ENCODE assay signal across 7 mouse cellular contexts in the genomic region with DNA sequence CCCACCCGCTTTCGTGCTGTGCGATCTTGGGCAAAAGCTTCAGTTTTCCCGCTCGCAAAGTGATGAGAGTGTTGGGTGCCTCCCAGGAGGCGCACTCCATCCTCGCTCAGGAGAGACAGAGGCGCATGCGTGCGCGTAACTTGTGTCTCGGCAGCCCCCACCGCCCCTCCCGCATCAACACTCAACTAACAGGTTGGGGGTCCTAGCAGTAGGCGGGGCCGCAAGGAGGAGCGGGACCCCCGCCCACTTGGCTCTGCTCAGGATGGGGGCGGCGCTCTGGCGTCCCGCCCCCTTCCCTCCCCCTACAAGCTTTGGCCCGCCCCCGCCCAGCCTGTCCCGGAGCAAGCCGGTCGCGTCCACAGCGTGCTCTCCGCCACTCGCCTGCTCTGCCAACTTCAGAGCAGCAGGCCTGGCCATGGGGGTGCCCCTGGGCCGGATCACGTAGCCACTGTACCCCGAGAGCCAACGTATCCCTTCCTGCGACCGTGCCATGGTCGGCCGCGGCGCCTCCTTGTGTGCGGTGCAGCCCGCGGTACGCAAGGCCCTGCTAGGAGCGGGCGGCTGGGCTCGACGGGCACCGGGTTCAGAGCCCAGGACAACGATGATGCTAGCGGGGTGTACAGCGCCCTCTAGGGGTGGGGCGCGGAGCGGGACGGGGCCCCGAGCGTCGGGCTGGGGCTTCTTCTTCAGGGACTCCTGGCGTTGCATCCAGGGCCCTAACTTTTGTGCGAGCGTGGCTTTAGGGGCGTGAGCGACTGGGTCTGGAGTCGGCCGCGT. TPM values are rescaled to one million over a fixed set of nuclear protein-coding genes. Genes with fewer than 3 reads are reported as not detected.
A peak's percentile ranks its signal among the peaks of the same experiment; 100 is the strongest.
DNase-seq lines count a peak whose midpoint lies in the region; ATAC-seq and TF ChIP-seq lines count a peak whose summit lies in the region.

A gene (plus strand): TSS at position 334 of the 777 bp plus-strand sequence.

- peak in 1 of 3 experiments; percentile 74; a peak in 2 of 6 replicates for TF ChIP-seq CTCF in MEL (IDR thresholded peaks at IDR 0.05 in 2 of 3, conservative IDR thresholded peaks at IDR 0.05 in 1 of 3; ENCODE audit: control insufficient read depth in 1 of 3, insufficient read depth in 1 of 3, low read depth in 2 of 3, low read length in 3 of 3, poor library complexity in 1 of 3, severe bottlenecking in 1 of 3)
- TF ChIP-seq CTCF in heart, postnatal 0 days (IDR thresholded peaks at IDR 0.05; ENCODE audit: low read depth): peak; percentile 53

- under 1% methylated on average over 65 of the region's 68 CpGs for WGBS in forebrain, embryonic 11.5 days
- under 1% methylated on average over 66 of the region's 68 CpGs for WGBS in heart, postnatal 0 days

- TF ChIP-seq RAD21 in MEL (IDR thresholded peaks at IDR 0.05; ENCODE audit: low read depth, low read length): no peak

- TF ChIP-seq POLR2A in MEL (IDR thresholded peaks at IDR 0.05; ENCODE audit: control insufficient read depth in 1 of 2, insufficient read depth in 1 of 2, low read depth in 1 of 2, low read length in 2 of 2, poor library complexity in 1 of 2): peak in 1 of 2 experiments; percentile 54; a peak in 1 of 4 replicates

- TF ChIP-seq EP300 in MEL (IDR thresholded peaks at IDR 0.05; ENCODE audit: low read depth in 1 of 2, low read length in 2 of 2): no peak
- no peak for TF ChIP-seq EP300 in heart, postnatal 0 days (IDR thresholded peaks at IDR 0.05; ENCODE audit: low read depth)

- no peaks in the 10 kb centered on the region for H3K4me1 ChIP-seq in MEL (ENCODE audit: control insufficient read depth in 1 of 2, insufficient read depth in 2 of 2, low read length in 2 of 2)
- H3K4me1 ChIP-seq in forebrain, embryonic 11.5 days (replicated peaks; ENCODE audit: control insufficient read depth, insufficient read depth, low read length): peaks cover 37% of the 10 kb centered on the region
- H3K4me1 ChIP-seq in heart, postnatal 0 days (ENCODE audit: control insufficient read depth, insufficient read depth): peaks cover 12% of the 10 kb centered on the region; the same call in 1 of the 2 replicates

- peak within 1 kb of the TSS; percentile 29 to 38 for H3K4me3 ChIP-seq in MEL (ENCODE audit: control insufficient read depth in 1 of 2, insufficient read depth in 1 of 2, low read depth in 2 of 2, low read length in 2 of 2)
- H3K4me3 ChIP-seq in forebrain, embryonic 11.5 days (ENCODE audit: low read depth, low read length): peak within 1 kb of the TSS; percentile 61
- H3K4me3 ChIP-seq in heart, postnatal 0 days (ENCODE audit: low read depth, low read length): peak within 1 kb of the TSS; percentile 53

- DNase-seq in MEL (ENCODE audit: low read depth, low spot score): peak; percentile 87
- DNase-seq in adrenal gland, postnatal 14 days: peak; percentile 78
- DNase-seq in forebrain, embryonic 11.5 days (ENCODE audit: low spot score): peak; percentile 93
- no peak for DNase-seq in heart, postnatal 0 days (ENCODE audit: low spot score)
- DNase-seq in kidney, postnatal 36 days: peak; percentile 50 to 78
- DNase-seq in lung, postnatal 10 days: peak; percentile 69
- DNase-seq in right cerebral cortex, postnatal 25 days: peak; percentile 47

- peak within 1 kb of the TSS; percentile 95 for H3K4me2 ChIP-seq in forebrain, embryonic 11.5 days (ENCODE audit: low read depth, low read length, severe bottlenecking)
- H3K4me2 ChIP-seq in heart, postnatal 0 days (ENCODE audit: low read depth, low read length): peak within 1 kb of the TSS; percentile 62

- peak within 1 kb of the TSS; percentile 43 for H3K9ac ChIP-seq in MEL (ENCODE audit: control insufficient read depth, low read depth, low read length, poor library complexity, severe bottlenecking)
- peak within 1 kb of the TSS; percentile 81 for H3K9ac ChIP-seq in forebrain, embryonic 11.5 days (ENCODE audit: low read length)
- peak within 1 kb of the TSS; percentile 63 for H3K9ac ChIP-seq in heart, postnatal 0 days (replicated peaks; ENCODE audit: low read depth, low read length)

- H3K36me3 ChIP-seq in MEL (ENCODE audit: control insufficient read depth in 1 of 2, insufficient read depth in 2 of 2, low read length in 2 of 2): no peaks in the 10 kb centered on the region
- no peaks in the 10 kb centered on the region; the same call in 1 of the 2 replicates for H3K36me3 ChIP-seq in forebrain, embryonic 11.5 days (ENCODE audit: control insufficient read depth, insufficient read depth, low read length)
- no peaks in the 10 kb centered on the region for H3K36me3 ChIP-seq in heart, postnatal 0 days (replicated peaks; ENCODE audit: control insufficient read depth, insufficient read depth, low read length)

- H3K9me3 ChIP-seq in MEL (replicated peaks; ENCODE audit: insufficient read depth, low read length): peaks cover 5% of the 10 kb centered on the region; the same call in 1 of the 2 replicates
- H3K9me3 ChIP-seq in forebrain, embryonic 11.5 days (ENCODE audit: control insufficient read depth, low read length): no peaks in the 10 kb centered on the region
- H3K9me3 ChIP-seq in heart, postnatal 0 days (replicated peaks; ENCODE audit: control insufficient read depth, low read length): no peaks in the 10 kb centered on the region

- no peaks in the 10 kb centered on the region for H3K27me3 ChIP-seq in MEL (ENCODE audit: control insufficient read depth in 1 of 2, insufficient read depth in 2 of 2, low read length in 2 of 2)
- peaks cover 37% of the 10 kb centered on the region for H3K27me3 ChIP-seq in forebrain, embryonic 11.5 days (ENCODE audit: control insufficient read depth, insufficient read depth, low read length)
- peaks cover 78% of the 10 kb centered on the region for H3K27me3 ChIP-seq in heart, postnatal 0 days (ENCODE audit: control insufficient read depth, insufficient read depth, low read length)

- no peak within 1 kb of the TSS for H3K27ac ChIP-seq in MEL (ENCODE audit: control insufficient read depth, low read depth, low read length)
- H3K27ac ChIP-seq in forebrain, embryonic 11.5 days (ENCODE audit: low read depth, low read length): peak within 1 kb of the TSS; percentile 50
- H3K27ac ChIP-seq in heart, postnatal 0 days (ENCODE audit: low read depth): peak within 1 kb of the TSS; percentile 78

- H3K79me2 ChIP-seq in MEL (ENCODE audit: control insufficient read depth, insufficient read depth, low read length, poor library complexity): no peaks in the 10 kb centered on the region

- peak; percentile 81 for ATAC-seq in forebrain, embryonic 11.5 days (replicated peaks; ENCODE audit: low FRiP score)
- peak; percentile 66 for ATAC-seq in heart, postnatal 0 days (ENCODE audit: insufficient read depth, low read depth)

TF ChIP-seq in MEL, 35 proteins besides CTCF, POLR2A, EP300 and RAD21:
- TF ChIP-seq ZKSCAN1 (IDR thresholded peaks at IDR 0.05; ENCODE audit: low read depth, low read length): no peak
- no peak for TF ChIP-seq ETS1 (IDR thresholded peaks at IDR 0.05; ENCODE audit: low read depth, low read length)
- TF ChIP-seq MAZ (IDR thresholded peaks at IDR 0.05; ENCODE audit: low read depth, low read length): no peak; the same call in 1 of the 2 replicates
- peak; percentile 75 for TF ChIP-seq NRF1 (IDR thresholded peaks at IDR 0.05; ENCODE audit: insufficient read depth, low read depth, low read length, poor library complexity, severe bottlenecking)
- no peak for TF ChIP-seq USF2 (IDR thresholded peaks at IDR 0.05; ENCODE audit: borderline replicate concordance in 1 of 2, insufficient read depth in 1 of 2, low read depth in 1 of 2, low read length in 2 of 2)
- TF ChIP-seq NELFE (IDR thresholded peaks at IDR 0.05; ENCODE audit: low read depth, low read length): 0 out of 2 replicates have a peak, but pooled peaks have one; percentile 28
- TF ChIP-seq USF1 (IDR thresholded peaks at IDR 0.05; ENCODE audit: low read depth, low read length): no peak
- TF ChIP-seq ELF1 (IDR thresholded peaks at IDR 0.05; ENCODE audit: low read depth, low read length): no peak
- TF ChIP-seq UBTF (IDR thresholded peaks at IDR 0.05; ENCODE audit: borderline replicate concordance, insufficient read depth, low read depth, low read length): 0 out of 2 replicates have a peak, but pooled peaks have one; percentile 75
- 0 out of 2 replicates have a peak, but pooled peaks have one; percentile 54 for TF ChIP-seq E2F4 (IDR thresholded peaks at IDR 0.05; ENCODE audit: borderline replicate concordance, low read depth, low read length)
- TF ChIP-seq TBP (IDR thresholded peaks at IDR 0.05; ENCODE audit: low read depth, low read length): 0 out of 2 replicates have a peak, but pooled peaks have one; percentile 13

RNA-seq across cellular contexts. Expression of the gene that starts here (rescaled TPM):
- total RNA-seq in MEL (2012; rRNA removed): 4.4 and 6.9 TPM in 2 replicates
- 1 to 10 TPM in 1 of 2 experiments, not detected in 1; 4.8 TPM for polyA plus RNA-seq in MEL (2012; ENCODE audit: insufficient read depth in 1 of 2, insufficient read length in 2 of 2, low read depth in 1 of 2, low replicate concordance in 2 of 2, missing spikeins in 1 of 2)
- total RNA-seq in adrenal gland, postnatal 14 days (2021): 12.8 and 15.4 TPM in 2 replicates
- polyA plus RNA-seq in forebrain, embryonic 11.5 days (2014; fragmentation: Nextera tagmentation; extraction: Ambion mirVana): 6.4 and 7.1 TPM in 2 replicates
- total RNA-seq in heart, postnatal 0 days (2014; rRNA removed; ENCODE audit: low replicate concordance): 26.0 and 53.0 TPM in 2 replicates
- 1.9 and 2.8 TPM in 2 replicates for polyA plus RNA-seq in heart, postnatal 0 days (2015; fragmentation: Nextera tagmentation; extraction: Ambion mirVana)
